Mouse (Mus musculus): Measurements from ENCODE around the gene Marcks.
"Not testable (repeated sequence)": the region's sequence is repeated elsewhere in the genome, so short reads cannot be mapped to it uniquely, and the experiment has no call there.

Marcks gene

GRCm38 (mm10) chr10:37135951-37136751 is 2.6 kb downstream of the Marcks start:
- peak; percentile 39 to 45 for DNase-seq (ENCODE audit: low spot score in 2 of 2)

- DNase-seq (ENCODE audit: low spot score in 2 of 2) = no peak
Measured at GRCm38 (mm10) chr10:37133876-37134708, 4.6 kb downstream of the Marcks start.

- no peak for DNase-seq (ENCODE audit: low spot score in 2 of 2)
Measured at GRCm38 (mm10) chr10:37132671-37133070, 6.0 kb downstream of the Marcks start.

DNA sequence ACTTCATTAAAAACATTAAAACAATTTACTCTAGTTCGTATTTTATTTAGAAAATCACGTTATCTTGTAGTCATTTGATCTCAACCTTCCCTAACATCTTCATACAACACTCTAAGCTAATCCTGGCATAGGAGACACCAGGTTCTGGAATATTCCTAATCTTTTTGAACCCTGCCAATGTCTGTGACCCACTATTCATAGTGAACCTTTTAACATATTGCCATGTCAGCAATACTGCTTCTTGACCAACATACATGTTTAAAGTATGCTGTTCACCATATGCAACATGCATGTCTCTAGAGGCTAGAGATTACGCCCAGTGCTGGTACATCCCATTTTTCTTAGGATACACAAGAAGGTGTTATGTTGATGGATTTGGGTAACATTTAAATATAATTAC is 9.1 kb downstream of the Marcks start:
- no peak for DNase-seq (ENCODE audit: low spot score in 2 of 2)

DNA sequence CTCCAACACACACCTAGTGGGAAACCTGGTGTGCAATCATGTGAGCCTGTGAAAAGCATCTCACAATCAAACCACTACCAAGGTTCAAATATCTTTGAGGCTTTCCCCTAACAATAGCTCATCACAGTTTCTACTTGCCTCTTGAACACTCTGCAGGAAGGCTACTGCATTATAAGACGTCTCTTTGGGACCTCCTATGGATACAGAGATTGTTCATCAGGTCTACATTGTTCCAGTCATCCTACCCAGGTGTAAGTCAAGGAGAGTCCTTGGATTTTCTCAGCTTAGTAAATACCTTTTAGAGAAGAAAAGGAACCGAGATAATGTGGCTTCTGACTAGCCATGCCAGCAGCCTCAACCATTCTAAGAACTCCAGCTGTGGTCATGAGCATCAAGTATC is 23.4 kb downstream of the Marcks start:
- DNase-seq (ENCODE audit: low spot score in 2 of 2) = no peak

DNA sequence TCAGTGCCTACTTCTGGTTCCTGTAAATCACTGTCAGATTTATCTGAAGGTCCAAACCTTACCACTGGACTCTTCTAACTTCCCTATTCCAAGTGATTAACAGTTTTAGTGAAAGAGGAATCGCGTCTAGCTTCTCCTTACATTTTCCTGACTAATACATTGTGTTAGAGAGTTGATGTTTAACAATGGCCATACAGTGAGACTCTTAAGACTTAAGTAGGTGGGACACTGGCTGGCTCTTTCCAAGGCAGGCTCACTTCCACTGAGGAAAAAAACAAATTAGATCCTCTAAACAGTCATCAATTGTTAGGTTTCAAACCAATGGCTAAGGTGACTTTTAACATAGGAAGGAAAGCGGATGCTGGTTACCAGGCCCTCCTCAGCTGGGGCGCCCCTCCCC is 25.9 kb downstream of the Marcks start:
- no peak for DNase-seq (ENCODE audit: low spot score in 2 of 2)

DNA sequence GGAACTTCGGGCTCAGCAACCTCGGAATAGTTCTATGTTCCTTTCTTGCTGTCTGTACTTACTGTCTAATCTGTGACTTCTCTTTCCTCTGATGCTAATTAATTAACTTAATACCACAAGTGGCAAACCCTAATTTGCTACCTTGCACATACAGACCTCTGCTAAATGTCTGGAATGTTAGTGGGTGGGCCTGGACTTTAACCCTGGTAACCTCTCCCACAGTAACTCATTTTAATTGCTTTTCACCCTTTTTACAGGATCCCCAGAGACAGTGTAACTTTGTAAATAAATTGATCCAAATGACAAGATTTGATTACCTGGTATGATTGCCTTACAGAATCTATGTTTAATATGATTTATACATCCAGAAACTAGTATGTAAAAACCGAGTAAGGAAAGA is 26.4 kb downstream of the Marcks start:
- DNase-seq (ENCODE audit: low spot score in 2 of 2) = no peak

DNA sequence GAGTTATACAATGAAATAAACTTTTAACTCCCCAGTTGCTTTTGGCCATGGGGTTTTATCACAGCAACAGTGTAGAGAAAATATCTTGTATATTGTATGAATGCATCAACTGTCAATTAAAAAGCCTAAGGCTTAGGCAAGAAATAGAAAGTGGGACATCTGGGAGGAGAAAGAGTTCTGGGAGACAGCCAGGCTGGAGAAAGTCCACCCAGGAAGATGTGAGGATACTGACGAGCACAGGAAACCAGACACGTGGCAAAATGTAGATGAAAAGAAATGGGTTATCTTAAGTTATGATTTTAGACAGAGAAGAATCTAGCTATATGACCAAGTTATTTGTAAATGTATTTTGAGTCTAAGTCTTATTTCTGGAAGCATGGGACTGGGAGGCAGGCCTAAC is 27.3 kb downstream of the Marcks start:
- DNase-seq (ENCODE audit: low spot score in 2 of 2) = peak; percentile 9 to 41

GRCm38 (mm10) chr10:37106871-37107627 is 31.7 kb downstream of the Marcks start:
- no peak for DNase-seq (ENCODE audit: low spot score in 2 of 2)

- DNase-seq (ENCODE audit: low spot score in 2 of 2) = no peak
Measured at GRCm38 (mm10) chr10:37106303-37106702, 32.4 kb downstream of the Marcks start.

DNA sequence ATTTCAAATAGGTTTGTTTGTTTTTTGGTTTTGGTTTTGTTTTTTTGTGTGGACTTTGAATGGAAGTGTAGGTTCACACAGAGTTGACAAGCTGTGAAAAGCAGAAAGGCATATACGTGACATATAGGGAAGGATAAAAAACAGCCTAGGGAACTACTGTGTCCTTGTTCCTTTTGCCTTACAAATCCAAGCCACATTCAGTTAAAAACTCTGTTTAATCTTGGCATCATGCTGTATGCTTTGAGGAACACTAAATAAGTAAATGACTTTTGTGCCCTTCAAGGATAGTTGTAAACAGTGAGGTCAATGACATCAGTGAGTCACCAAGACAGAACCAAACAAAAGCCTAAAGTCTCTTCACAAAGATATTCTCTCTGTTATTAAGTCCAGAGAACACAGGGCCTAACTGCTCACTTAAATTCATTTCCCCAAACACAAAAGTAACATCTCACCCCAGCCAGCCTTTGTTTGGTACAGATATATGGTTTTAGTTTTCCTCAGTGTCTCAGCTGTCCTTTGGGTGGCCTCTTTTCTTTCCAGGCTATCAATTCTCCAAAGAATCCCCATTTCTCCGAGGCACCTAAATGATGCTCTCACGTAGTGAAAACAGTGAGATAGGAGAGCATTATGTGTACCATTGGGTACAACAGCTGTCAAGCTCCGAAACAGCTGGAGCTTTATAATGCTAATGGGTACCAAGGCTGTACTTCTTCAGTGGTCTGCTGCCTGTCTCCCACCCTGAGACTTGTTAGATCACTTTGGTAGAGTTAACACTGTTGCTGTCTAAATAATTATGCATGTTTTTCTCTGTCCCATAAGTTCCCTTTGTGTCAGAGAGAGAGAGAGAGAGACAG is 36.3 kb downstream of the Marcks start:
- no peak for DNase-seq (ENCODE audit: low spot score in 2 of 2)

- DNase-seq (ENCODE audit: low spot score in 2 of 2) = no peak
Measured at GRCm38 (mm10) chr10:37101733-37102132, 37.0 kb downstream of the Marcks start.

GRCm38 (mm10) chr10:37096529-37096928 is 42.2 kb downstream of the Marcks start:
- DNase-seq (ENCODE audit: low spot score in 2 of 2) = no peak

DNA sequence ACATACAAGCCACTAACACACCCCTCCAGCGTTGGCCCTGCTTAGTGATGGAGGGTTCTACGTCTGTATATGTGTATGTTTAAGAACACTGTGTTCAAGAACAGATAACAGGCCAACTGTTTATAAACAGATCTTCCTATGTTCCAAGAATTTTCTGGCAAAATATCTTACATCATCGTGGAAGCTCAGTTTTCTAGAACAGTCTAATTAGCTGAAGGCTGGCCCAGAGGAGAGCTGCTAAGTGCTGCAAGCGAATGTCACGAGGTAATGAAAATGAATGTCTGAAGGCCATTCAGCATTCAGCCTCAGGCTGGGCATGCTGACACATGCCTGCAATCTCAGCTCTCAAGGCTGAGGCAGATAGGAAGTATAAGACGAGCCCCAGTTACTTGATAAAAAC is 42.9 kb downstream of the Marcks start:
- no peak for DNase-seq (ENCODE audit: low spot score in 2 of 2)

DNA sequence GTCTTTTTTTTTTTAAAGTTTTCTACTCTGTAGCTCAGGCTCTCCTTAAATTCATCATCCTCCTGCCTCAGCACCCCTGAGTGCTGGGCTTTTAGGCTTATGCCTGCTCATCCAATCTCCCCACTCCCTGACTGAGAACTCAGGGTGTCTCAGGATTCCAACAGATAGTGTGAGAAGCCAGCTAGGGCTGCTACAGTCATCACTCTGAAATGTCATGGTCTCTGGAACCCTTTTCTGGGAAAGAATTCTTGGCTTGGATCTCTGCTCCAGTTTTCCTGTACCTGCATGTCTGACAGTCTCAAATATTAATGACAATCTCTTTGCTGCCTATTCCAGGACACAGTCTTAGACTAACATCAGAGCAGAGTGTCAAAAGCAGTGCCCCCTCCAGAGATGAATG is 45.4 kb downstream of the Marcks start:
- no peak for DNase-seq (ENCODE audit: low spot score in 2 of 2)

DNA sequence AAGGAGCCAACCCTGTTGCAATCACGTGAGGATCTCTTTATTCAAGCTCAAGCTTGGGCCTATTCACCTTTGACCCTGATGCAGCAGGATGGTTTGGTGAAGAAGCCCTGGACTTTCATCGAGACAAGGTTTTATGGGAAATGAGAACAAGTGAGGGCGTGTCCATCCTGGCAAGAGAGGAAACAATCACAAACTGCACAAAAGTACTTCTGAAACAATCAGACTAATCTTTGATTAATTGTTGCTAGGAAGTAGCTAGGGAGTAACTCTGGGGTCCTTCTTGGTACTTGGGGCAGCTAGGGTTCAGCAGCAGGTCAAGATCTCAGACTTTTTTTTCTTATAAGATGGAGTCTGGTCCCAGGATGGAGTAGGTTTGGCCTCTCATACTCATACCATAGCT is 48.3 kb downstream of the Marcks start:
- DNase-seq (ENCODE audit: low spot score in 2 of 2) = no peak

- not testable (repeated sequence) for DNase-seq (ENCODE audit: low spot score in 2 of 2)
Measured at GRCm38 (mm10) chr10:37084071-37084470, 54.6 kb downstream of the Marcks start.
